Mouse (Mus musculus) testis, adult 2 months (tissue): ENCODE measurements around the gene Ocrl. TPM values are rescaled to one million over a fixed set of nuclear protein-coding genes. Genes with fewer than 3 reads are reported as not detected.

Experiments used
- H3K27ac ChIP-seq: fragments of 200-500 bp; 2 replicates; pipeline ENCODE4 v1.5.1; 2012; ENCODE audit warnings: low read depth, low read length; ENCODE audit not compliant: control insufficient read depth, insufficient read depth
- H3K27me3 ChIP-seq: fragments of 200-500 bp; 2 replicates; pipeline ENCODE4 v1.6.1; 2012; ENCODE audit warnings: mild to moderate bottlenecking, low read length, moderate library complexity; ENCODE audit not compliant: control insufficient read depth, insufficient read depth
- H3K36me3 ChIP-seq: fragments of 200-500 bp; 2 replicates; pipeline ENCODE4 v1.6.1; 2012; ENCODE audit warnings: mild to moderate bottlenecking, low read length; ENCODE audit not compliant: control insufficient read depth, insufficient read depth
- H3K4me1 ChIP-seq: fragments of 200-500 bp; 2 replicates; pipeline ENCODE4 v1.6.1; 2012; ENCODE audit warnings: low read length; ENCODE audit not compliant: control insufficient read depth, insufficient read depth
- H3K4me3 ChIP-seq: fragments of 200-500 bp; 2 replicates; pipeline ENCODE4 v1.5.1; 2012; ENCODE audit warnings: low read depth, mild to moderate bottlenecking, low read length, moderate library complexity, mixed read lengths; ENCODE audit not compliant: control insufficient read depth
- CTCF ChIP-seq: fragments of 200-500 bp; IDR thresholded peaks from 2 replicates; pipeline ENCODE4 v1.5.1; 2012; ENCODE audit warnings: low read depth, mild to moderate bottlenecking, inconsistent platforms, low read length, moderate library complexity; ENCODE audit not compliant: control insufficient read depth, insufficient read depth, insufficient replicate concordance
- POLR2A ChIP-seq: fragments of 200-500 bp; IDR thresholded peaks from 2 replicates; pipeline ENCODE4 v1.6.1; 2012; ENCODE audit warnings: low read depth, mild to moderate bottlenecking, inconsistent platforms, low read length, moderate library complexity; ENCODE audit not compliant: control insufficient read depth
- polyA plus RNA-seq: library from polyadenylated mRNA; depleted of rRNA; stranded (reverse); fragments of >200 nt; gene quantifications from 2 replicates; pipeline ENCODE4 v1.2.3, GENCODE M21; 2012

Gene Ocrl
- polyA plus RNA-seq, 1 experiment = 7.1 TPM

- no peak for TF ChIP-seq POLR2A
- no peak for TF ChIP-seq CTCF
- no peak overlapping the region for H3K27ac ChIP-seq
- no peak overlapping the region for H3K4me3 ChIP-seq
- no peaks in the 10 kb centered on the region for H3K36me3 ChIP-seq
- H3K4me1 ChIP-seq = no peaks in the 10 kb centered on the region
- H3K27me3 ChIP-seq = no peaks in the 10 kb centered on the region
Measured at GRCm38 (mm10) chrX:47977078-47977477, 64.9 kb downstream of the Ocrl start.

DNA sequence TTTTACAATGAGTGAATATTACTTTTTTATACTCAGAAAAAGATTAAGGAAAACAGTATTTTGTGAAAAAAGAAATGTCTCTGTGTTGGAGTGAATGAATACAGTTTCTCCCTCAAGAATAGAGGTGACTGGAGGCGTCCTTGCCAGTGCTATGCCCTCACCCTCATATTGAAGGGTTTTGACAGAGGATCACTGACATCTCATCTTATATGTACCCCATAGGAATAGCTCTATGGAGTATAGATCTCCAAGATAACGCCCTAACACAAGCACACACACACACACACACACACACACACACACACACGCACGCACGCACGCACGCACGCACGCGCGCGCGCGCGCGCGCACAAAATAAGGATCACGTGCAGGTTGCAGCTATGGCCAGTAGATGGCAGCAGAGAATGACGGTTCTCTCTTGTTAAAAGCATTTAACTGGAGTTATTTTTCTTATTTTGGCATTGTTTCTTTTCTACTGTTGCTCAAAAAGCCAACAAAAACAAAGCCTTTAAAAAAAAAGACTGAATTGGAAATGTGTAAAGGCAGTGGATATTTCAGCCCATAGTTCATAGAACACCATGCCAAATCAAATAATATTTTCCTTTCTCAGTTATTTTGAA, 72.9 kb downstream of the Ocrl start:
- no peaks in the 10 kb centered on the region for H3K4me1 ChIP-seq
- no peaks in the 10 kb centered on the region for H3K27me3 ChIP-seq
- no peak overlapping the region for H3K27ac ChIP-seq
- TF ChIP-seq CTCF = peak; percentile 37; the same call in 1 of the 2 replicates
- TF ChIP-seq POLR2A = no peak
- H3K4me3 ChIP-seq = no peak overlapping the region
- no peaks in the 10 kb centered on the region for H3K36me3 ChIP-seq

DNA sequence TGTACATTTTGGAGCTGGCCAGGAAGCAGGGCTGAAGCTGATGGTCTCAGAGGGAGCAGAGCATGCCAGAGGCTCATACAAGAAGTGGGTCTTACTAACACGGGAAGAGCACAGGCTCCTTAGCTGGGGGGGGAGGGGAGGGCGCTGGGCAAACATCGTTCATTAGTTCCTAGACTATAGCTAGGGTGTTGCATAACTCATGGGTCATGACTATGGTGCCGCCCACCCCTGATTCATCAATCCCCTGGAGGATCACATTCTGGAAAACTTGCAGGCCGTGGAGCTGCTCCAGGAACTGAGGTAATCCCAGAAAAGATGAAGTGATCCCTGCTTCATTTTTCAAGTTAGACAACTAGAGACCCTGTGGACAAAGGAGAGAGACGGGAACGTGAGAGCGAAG, 75.8 kb downstream of the Ocrl start:
- TF ChIP-seq POLR2A (no peak), CTCF (no peak)
- H3K27me3 ChIP-seq = no peaks in the 10 kb centered on the region
- no peak overlapping the region for H3K27ac ChIP-seq
- H3K4me1 ChIP-seq = no peaks in the 10 kb centered on the region
- no peaks in the 10 kb centered on the region for H3K36me3 ChIP-seq
- no peak overlapping the region for H3K4me3 ChIP-seq

- Histone ChIP-seq H3K4me3 (no peak overlapping the region), H3K36me3 (no peaks in the 10 kb centered on the region), H3K4me1 (no peaks in the 10 kb centered on the region; the same call in 1 of the 2 replicates), H3K27me3 (no peaks in the 10 kb centered on the region), H3K27ac (no peak overlapping the region)
- TF ChIP-seq CTCF (peak; percentile 64), POLR2A (no peak)
Measured at GRCm38 (mm10) chrX:47992606-47993005, 80.4 kb downstream of the Ocrl start.

GRCm38 (mm10) chrX:47998412-47998811, 86.2 kb downstream of the Ocrl start:
- Histone ChIP-seq H3K4me1 (no peaks in the 10 kb centered on the region), H3K27me3 (no peaks in the 10 kb centered on the region), H3K4me3 (no peak overlapping the region), H3K36me3 (no peaks in the 10 kb centered on the region), H3K27ac (no peak overlapping the region)
- TF ChIP-seq CTCF (no peak), POLR2A (no peak)

- no peaks in the 10 kb centered on the region for H3K36me3 ChIP-seq
Measured at GRCm38 (mm10) chrX:48001151-48001550, 89.0 kb downstream of the Ocrl start.

DNA sequence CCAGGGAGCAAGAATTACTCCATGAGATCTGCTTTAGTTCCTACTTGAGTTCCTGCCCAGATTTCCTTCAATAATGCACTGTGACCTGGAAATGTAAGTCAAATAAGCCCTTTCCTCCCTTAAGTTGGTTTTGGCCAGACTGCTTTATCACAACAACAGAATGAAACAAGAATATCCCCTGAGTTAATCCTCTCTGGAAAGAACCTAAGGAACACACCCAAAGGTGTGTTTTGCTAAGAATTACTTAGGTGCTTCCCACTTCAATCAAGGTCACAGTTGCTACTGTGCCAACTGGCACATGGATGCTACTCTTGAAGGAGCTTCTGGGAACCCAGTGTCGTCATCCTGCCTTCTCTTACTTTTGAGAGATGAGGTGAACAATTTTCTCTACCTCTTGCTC, 92.6 kb downstream of the Ocrl start:
- no peaks in the 10 kb centered on the region for H3K27me3 ChIP-seq
- H3K27ac ChIP-seq = no peak overlapping the region
- no peak for TF ChIP-seq POLR2A

More at GRCm38 (mm10) chrX:48001151-48001550, 89.0 kb downstream of the Ocrl start:
- Histone ChIP-seq H3K27me3 (no peaks in the 10 kb centered on the region), H3K4me3 (no peak overlapping the region), H3K4me1 (0 out of 2 replicates have a peak, but pooled peaks cover 1% of the 10 kb centered on the region), H3K27ac (no peak overlapping the region)
- TF ChIP-seq POLR2A (no peak), CTCF (no peak)

More for the DNA sequence above, 92.6 kb downstream of the Ocrl start:
- H3K4me1 ChIP-seq = 0 out of 2 replicates have a peak, but pooled peaks cover 2% of the 10 kb centered on the region
- H3K4me3 ChIP-seq = no peak overlapping the region
- H3K36me3 ChIP-seq = no peaks in the 10 kb centered on the region
